Mouse (Mus musculus) lung, postnatal 0 days (tissue): ENCODE results near the gene Nfrkb. TPM values are rescaled to one million over a fixed set of nuclear protein-coding genes. Genes with fewer than 3 reads are reported as not detected.

Experiments
- ATAC-seq: fragments of 200-750 bp; cut with Nextera tagmentation; 2 replicates; pipeline ENCODE4 v1.8.0; 2017; ENCODE audit warnings: moderate library complexity
- DNase-seq: peaks from one replicate; pipeline ENCODE4 v3.0.0-alpha.2; 2016; ENCODE audit warnings: low spot score
- H3K27ac ChIP-seq: fragments of 300-500 bp; sonication (generic); 2 replicates; pipeline ENCODE4 v1.5.1; 2014; ENCODE audit warnings: antibody characterized with exemption, mild to moderate bottlenecking, low read length, mixed read lengths
- H3K27me3 ChIP-seq: fragments of 300-500 bp; sonication (generic); replicated peaks from 2 replicates; pipeline ENCODE4 v1.6.1; 2014; ENCODE audit warnings: low read length, mixed read lengths; ENCODE audit not compliant: insufficient read depth
- H3K36me3 ChIP-seq: fragments of 300-500 bp; sonication (generic); 2 replicates; pipeline ENCODE4 v1.6.1; 2014; ENCODE audit warnings: low read length, mixed read lengths; ENCODE audit not compliant: insufficient read depth
- H3K4me1 ChIP-seq: fragments of 300-500 bp; sonication (generic); 2 replicates; pipeline ENCODE4 v1.6.1; 2014; ENCODE audit warnings: antibody characterized with exemption, low read depth, low read length, mixed read lengths; ENCODE audit not compliant: insufficient read depth
- H3K4me2 ChIP-seq: fragments of 300-500 bp; sonication (generic); replicated peaks from 2 replicates; pipeline ENCODE4 v1.6.1; 2014; ENCODE audit warnings: low read depth, mild to moderate bottlenecking, low read length, moderate library complexity, mixed read lengths
- H3K4me3 ChIP-seq: fragments of 300-500 bp; sonication (generic); 2 replicates; pipeline ENCODE4 v1.5.1; 2014; ENCODE audit warnings: low read depth, low read length
- H3K9ac ChIP-seq: fragments of 300-500 bp; sonication (generic); replicated peaks from 2 replicates; pipeline ENCODE4 v1.6.1; 2014; ENCODE audit warnings: low read depth, mild to moderate bottlenecking
- H3K9me3 ChIP-seq: fragments of 300-500 bp; sonication (generic); 2 replicates; pipeline ENCODE4 v1.6.1; 2016; ENCODE audit warnings: low read length, mixed read lengths
- CTCF ChIP-seq: IDR thresholded peaks from 2 replicates; pipeline ENCODE4 v1.5.1; 2016; ENCODE audit warnings: antibody characterized with exemption, mild to moderate bottlenecking
- EP300 ChIP-seq: IDR thresholded peaks from 2 replicates; pipeline ENCODE4 v1.6.1; 2016; ENCODE audit warnings: antibody characterized with exemption, mild to moderate bottlenecking, control low read depth
- WGBS: fragments of 180-500 bp; shearing (Covaris S2); extraction: QIAGEN DNeasy Blood & Tissue Kit; methylation state at CpG from one replicate; pipeline ENCODE4 v1.1.7; 2014; 5-methylcytosine and 5-hydroxymethylcytosine counted together
- polyA plus RNA-seq: library from polyadenylated mRNA; unstranded; fragments of >200 nt; fragmentation: Nextera tagmentation; extraction: Ambion mirVana; gene quantifications from 2 replicates; pipeline ENCODE4 v1.2.1, GENCODE M21; 2015

The Nfrkb gene
- polyA plus RNA-seq, 1 experiment from 2014 or later = 13.0 TPM

DNA sequence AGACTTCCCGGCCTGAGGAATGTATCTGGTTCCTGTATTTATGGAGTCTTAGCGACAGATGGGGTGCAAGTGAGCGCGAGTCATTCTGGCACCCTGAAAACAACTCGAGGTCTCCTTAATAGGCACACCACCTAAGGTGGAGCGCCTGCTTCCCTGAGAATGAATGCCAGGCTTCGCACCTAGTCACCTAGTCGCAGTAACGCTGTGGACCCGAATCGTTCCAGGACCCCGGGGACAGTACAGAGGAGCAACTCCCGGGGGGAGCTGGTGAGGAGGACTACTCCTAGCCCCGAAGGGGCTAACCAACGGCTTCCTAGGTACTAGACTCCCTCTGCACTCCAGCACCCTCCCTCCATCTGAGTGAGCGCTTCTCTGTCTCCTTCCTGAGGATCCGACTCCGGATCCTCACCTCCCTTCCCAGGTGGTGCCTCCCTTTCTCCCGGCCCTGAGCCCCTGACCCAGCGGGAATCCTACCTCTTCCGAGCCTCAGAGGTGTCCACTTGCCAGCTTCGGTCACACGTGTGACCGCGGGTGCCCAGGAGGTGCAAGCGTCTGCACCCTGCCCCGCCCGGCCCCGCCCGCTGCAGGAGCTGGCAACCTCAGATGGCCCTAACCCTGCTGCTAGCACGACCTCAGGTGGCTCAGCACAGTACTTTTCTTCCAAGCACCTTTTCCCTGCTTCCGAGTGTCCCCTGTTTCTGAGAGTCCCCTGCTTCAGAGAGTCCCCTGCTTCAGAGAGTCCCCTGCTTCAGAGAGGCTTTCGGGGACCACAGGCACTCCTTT is 77.9 kb downstream of the Nfrkb start, which contains the start of gene Tmem45b:
Tmem45b (minus strand) TSS at position 771 of the 783 bp plus-strand sequence.
- Histone ChIP-seq H3K4me1 (no peaks in the 10 kb centered on the region), H3K9me3 (no peaks in the 10 kb centered on the region), H3K27ac (no peak within 1 kb of the TSS), H3K9ac (no peak within 1 kb of the TSS), H3K4me2 (peak within 1 kb of the TSS; percentile 37; the same call in 1 of the 2 replicates), H3K36me3 (no peaks in the 10 kb centered on the region), H3K27me3 (0 out of 2 replicates have a peak, but pooled peaks cover 6% of the 10 kb centered on the region), H3K4me3 (no peak within 1 kb of the TSS)
- ATAC-seq = no peak
- WGBS = 4% methylated on average over 33 of the region's 33 CpGs
- DNase-seq = no peak
- no peak for TF ChIP-seq CTCF
- TF ChIP-seq EP300 = no peak

Other genes starting within 250 kb of the Nfrkb start
- gene Aplp2, start 174.4 kb upstream of the Nfrkb start, polyA plus RNA-seq = 523 and 525 TPM in 2 replicates
- 1.2 and 1.5 TPM in 2 replicates for gene Prdm10, start 105.7 kb upstream of the Nfrkb start, polyA plus RNA-seq
- gene Tmem45b, start 78.3 kb downstream of the Nfrkb start, polyA plus RNA-seq = 0.20 TPM in 1 of 2 replicates, not detected in the other